In the genomic region with DNA sequence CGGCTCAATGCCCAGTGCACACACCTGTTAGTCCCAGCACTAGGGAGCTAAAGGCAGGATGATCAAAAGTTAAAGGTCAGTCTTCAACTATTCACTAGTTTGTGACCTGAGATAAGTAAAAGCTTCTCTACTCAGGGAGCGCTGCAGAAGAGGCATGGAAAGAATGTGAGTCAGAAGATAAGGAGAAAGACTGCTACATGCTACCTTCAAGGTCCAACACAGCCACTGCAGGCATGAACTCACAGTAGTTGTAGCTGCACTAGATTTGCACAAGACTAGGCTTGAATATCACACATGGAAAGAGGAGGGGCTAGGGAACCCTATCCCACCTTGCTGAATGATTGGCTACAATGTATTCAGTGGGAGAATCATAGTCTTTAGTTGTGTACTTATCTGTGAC, we compare ENCODE assay signal across 26 mouse cellular contexts.
DNase-seq lines count a peak whose midpoint lies in the region; ATAC-seq lines count a peak whose summit lies in the region.
"Had no signal": no experiment of that assay in that cellular context is flagged by ENCODE, and none has a peak within 500 bp of the region (broad histone marks: within the 10 kb centered on the region; RNA-seq: fewer than 3 reads in every experiment).

No protein-coding gene starts in this region.

- WGBS in liver, embryonic 12.5 days (ENCODE audit: insufficient replicate concordance): 27% methylated on average over 2 of the region's 2 CpGs
- WGBS in liver, embryonic 15.5 days (ENCODE audit: insufficient replicate concordance): 30% methylated on average over 2 of the region's 2 CpGs
- 93% methylated on average over 2 of the region's 2 CpGs for WGBS in hindbrain, embryonic 14.5 days

- peak; percentile 68; the same call in 1 of the 2 replicates for ATAC-seq in liver, embryonic 12.5 days
- ATAC-seq in liver, embryonic 15.5 days (ENCODE audit: insufficient read depth): peak; percentile 31; the same call in 1 of the 2 replicates
- ATAC-seq in hindbrain, embryonic 14.5 days (ENCODE audit: low FRiP score): no peak
- ATAC-seq: forebrain, embryonic 14.5 days; forebrain, postnatal 0 days; Patski had no signal

- peaks cover 27% of the 10 kb centered on the region for H3K4me1 ChIP-seq in liver, embryonic 12.5 days
- H3K4me1 ChIP-seq in liver, embryonic 15.5 days (replicated peaks): peaks cover 21% of the 10 kb centered on the region
- H3K4me1 ChIP-seq in hindbrain, embryonic 14.5 days (replicated peaks; ENCODE audit: control insufficient read depth, insufficient read depth, low read length): no peaks in the 10 kb centered on the region
- H3K4me1 ChIP-seq: embryonic facial prominence, embryonic 12.5 days; embryonic facial prominence, embryonic 15.5 days; hindbrain, embryonic 15.5 days had no signal

- no peak overlapping the region for H3K4me2 ChIP-seq in liver, embryonic 12.5 days
- no peak overlapping the region for H3K4me2 ChIP-seq in liver, embryonic 15.5 days
- no peak overlapping the region for H3K4me2 ChIP-seq in hindbrain, embryonic 14.5 days (replicated peaks)
- H3K4me2 ChIP-seq: embryonic facial prominence, embryonic 12.5 days; embryonic facial prominence, embryonic 15.5 days; heart, embryonic 13.5 days; hindbrain, embryonic 15.5 days had no signal

- no peak overlapping the region for H3K27ac ChIP-seq in liver, embryonic 12.5 days
- no peak overlapping the region for H3K27ac ChIP-seq in liver, embryonic 15.5 days (replicated peaks)
- H3K27ac ChIP-seq in hindbrain, embryonic 14.5 days: no peak overlapping the region
- H3K27ac ChIP-seq: embryonic facial prominence, embryonic 12.5 days; embryonic facial prominence, embryonic 15.5 days; heart, embryonic 13.5 days; hindbrain, embryonic 15.5 days had no signal

- no peaks in the 10 kb centered on the region for H3K36me3 ChIP-seq in liver, embryonic 12.5 days
- no peaks in the 10 kb centered on the region for H3K36me3 ChIP-seq in liver, embryonic 15.5 days (replicated peaks)
- H3K36me3 ChIP-seq in hindbrain, embryonic 14.5 days (replicated peaks; ENCODE audit: control insufficient read depth, insufficient read depth): no peaks in the 10 kb centered on the region
- H3K36me3 ChIP-seq: embryonic facial prominence, embryonic 12.5 days; embryonic facial prominence, embryonic 15.5 days; heart, embryonic 13.5 days; hindbrain, embryonic 15.5 days had no signal

- H3K9ac ChIP-seq in liver, embryonic 12.5 days: no peak overlapping the region
- H3K9ac ChIP-seq in liver, embryonic 15.5 days: no peak overlapping the region
- H3K9ac ChIP-seq in hindbrain, embryonic 14.5 days: no peak overlapping the region
- H3K9ac ChIP-seq: embryonic facial prominence, embryonic 12.5 days; embryonic facial prominence, embryonic 15.5 days; forebrain, postnatal 0 days; heart, embryonic 13.5 days; hindbrain, embryonic 15.5 days had no signal

- no peaks in the 10 kb centered on the region for H3K9me3 ChIP-seq in liver, embryonic 12.5 days (replicated peaks)
- H3K9me3 ChIP-seq in liver, embryonic 15.5 days (replicated peaks): no peaks in the 10 kb centered on the region
- no peaks in the 10 kb centered on the region for H3K9me3 ChIP-seq in hindbrain, embryonic 14.5 days (ENCODE audit: control insufficient read depth, low read length)
- H3K9me3 ChIP-seq: embryonic facial prominence, embryonic 12.5 days; embryonic facial prominence, embryonic 15.5 days; G1E; heart, embryonic 13.5 days; hindbrain, embryonic 15.5 days had no signal

- peak; percentile 16 to 43 for DNase-seq in kidney, postnatal 25 days
- no peak for DNase-seq in kidney, postnatal 4 days
- DNase-seq in yolk sac, embryonic 10.5 days (ENCODE audit: low spot score): peak; percentile 60
- no peak for DNase-seq in frontal cortex, postnatal 10 days (ENCODE audit: low spot score in 2 of 2)
- DNase-seq in hindbrain, embryonic 14.5 days (ENCODE audit: low spot score): no peak
- DNase-seq: adrenal gland, postnatal 10 days; adrenal gland, postnatal 36 days; B cell, adult 2 months; cerebellum, adult 18-20 months; cerebellum, adult 9-10 months; cerebellum, postnatal 14 days; forebrain, postnatal 0 days; gastrocnemius, postnatal 25 days; heart, adult 18-20 months; heart, postnatal 14 days; heart, postnatal 4 days had no signal

- H3K27me3 ChIP-seq in liver, embryonic 12.5 days (replicated peaks): no peaks in the 10 kb centered on the region
- no peaks in the 10 kb centered on the region for H3K27me3 ChIP-seq in liver, embryonic 15.5 days
- no peaks in the 10 kb centered on the region for H3K27me3 ChIP-seq in hindbrain, embryonic 14.5 days (ENCODE audit: control insufficient read depth, insufficient read depth, low read length)
- H3K27me3 ChIP-seq: CH12.LX; embryonic facial prominence, embryonic 12.5 days; embryonic facial prominence, embryonic 15.5 days; heart, embryonic 13.5 days; hindbrain, embryonic 15.5 days; Patski had no signal

- H3K4me3 ChIP-seq in liver, embryonic 12.5 days: no peak overlapping the region
- no peak overlapping the region for H3K4me3 ChIP-seq in liver, embryonic 15.5 days (replicated peaks)
- no peak overlapping the region for H3K4me3 ChIP-seq in hindbrain, embryonic 14.5 days (replicated peaks; ENCODE audit: low read length)
- H3K4me3 ChIP-seq: embryonic facial prominence, embryonic 12.5 days; embryonic facial prominence, embryonic 15.5 days; heart, embryonic 13.5 days; hindbrain, embryonic 15.5 days had no signal

Comparison
In these comparisons a context has a peak if more than half of its experiments do, and no peak if none do; other contexts are left out.
1. DNase-seq: peak in kidney, postnatal 25 days (2 of 2) and yolk sac, embryonic 10.5 days (single experiment); none in kidney, postnatal 4 days (0 of 2), frontal cortex, postnatal 10 days (0 of 2) and hindbrain, embryonic 14.5 days (single experiment).